Mouse (Mus musculus) hindbrain, embryonic 11.5 days (tissue): Measurements from ENCODE around the gene Rpl11. TPM values are rescaled to one million over a fixed set of nuclear protein-coding genes. Genes with fewer than 3 reads are reported as not detected.
A peak's percentile ranks its signal among the peaks of the same experiment; 100 is the strongest.
"Not testable (repeated sequence)": the region's sequence is repeated elsewhere in the genome, so short reads cannot be mapped to it uniquely, and the experiment has no call there.

ENCODE experiments used
- ATAC-seq: fragments of 200-750 bp; cut with Nextera tagmentation; 2 replicates; pipeline ENCODE4 v1.8.0; 2017; ENCODE audit warnings: mild to moderate bottlenecking, moderate TSS enrichment, moderate library complexity; ENCODE audit not compliant: low FRiP score
- DNase-seq: peaks from one replicate; pipeline ENCODE4 v3.0.0-alpha.2; 2015; ENCODE audit warnings: low spot score
- H3K27ac ChIP-seq: fragments of 300-500 bp; sonication (generic); 2 replicates; pipeline ENCODE4 v1.5.1; 2014; ENCODE audit warnings: mild to moderate bottlenecking, low read depth, low read length
- H3K27me3 ChIP-seq: fragments of 300-500 bp; sonication (generic); 2 replicates; pipeline ENCODE4 v1.6.1; 2014; ENCODE audit warnings: mild to moderate bottlenecking, low read length, moderate library complexity, mixed read lengths; ENCODE audit not compliant: control insufficient read depth, insufficient read depth
- H3K36me3 ChIP-seq: fragments of 300-500 bp; sonication (generic); 2 replicates; pipeline ENCODE4 v1.6.1; 2014; ENCODE audit warnings: mild to moderate bottlenecking, low read length, moderate library complexity, mixed read lengths; ENCODE audit not compliant: control insufficient read depth, insufficient read depth
- H3K4me1 ChIP-seq: fragments of 300-500 bp; sonication (generic); replicated peaks from 2 replicates; pipeline ENCODE4 v1.6.1; 2014; ENCODE audit warnings: low read length, mixed read lengths; ENCODE audit not compliant: control insufficient read depth, insufficient read depth
- H3K4me2 ChIP-seq: fragments of 300-500 bp; sonication (generic); replicated peaks from 2 replicates; pipeline ENCODE4 v1.6.1; 2014; ENCODE audit warnings: mild to moderate bottlenecking, low read depth, low read length
- H3K4me3 ChIP-seq: fragments of 300-500 bp; sonication (generic); 2 replicates; pipeline ENCODE4 v1.5.1; 2014; ENCODE audit warnings: low read depth, low read length
- H3K9ac ChIP-seq: fragments of 300-500 bp; sonication (generic); 2 replicates; pipeline ENCODE4 v1.6.1; 2014; ENCODE audit warnings: low read depth, low read length
- H3K9me3 ChIP-seq: fragments of 300-500 bp; sonication (generic); 2 replicates; pipeline ENCODE4 v1.6.1; 2016; ENCODE audit warnings: low read length; ENCODE audit not compliant: control insufficient read depth
- WGBS: fragments of 180-500 bp; shearing (Covaris S2); extraction: QIAGEN DNeasy Blood & Tissue Kit; methylation state at CpG from one replicate; pipeline ENCODE4 v1.1.7; 2014; 5-methylcytosine and 5-hydroxymethylcytosine counted together
- polyA plus RNA-seq: library from polyadenylated mRNA; unstranded; fragments of >200 nt; fragmentation: Nextera tagmentation; extraction: Ambion mirVana; gene quantifications from 2 replicates; pipeline ENCODE4 v1.2.1, GENCODE M21; 2014

The Rpl11 gene
- polyA plus RNA-seq, result 350 and 354 TPM in 2 replicates

- DNase-seq (peak; percentile 94), ATAC-seq (peak; percentile 98)
- 0 out of 2 replicates have a peak, but pooled peaks cover 9% of the 10 kb centered on the region for H3K4me1 ChIP-seq
- H3K4me2 ChIP-seq, result peak within 1 kb of the TSS; percentile 90
- H3K9ac ChIP-seq, result peak within 1 kb of the TSS; percentile 97
- no peaks in the 10 kb centered on the region for H3K27me3 ChIP-seq
- H3K9me3 ChIP-seq, result no peaks in the 10 kb centered on the region
- under 1% methylated on average over 21 of the region's 21 CpGs for WGBS
- peak within 1 kb of the TSS; percentile 73 for H3K27ac ChIP-seq
- peaks cover 13% of the 10 kb centered on the region for H3K36me3 ChIP-seq
- peak within 1 kb of the TSS; percentile 93 for H3K4me3 ChIP-seq
Observed at GRCm38 (mm10) chr4:136053247-136053596, at the start of gene Rpl11. Gene Rpl11, minus strand, starts transcription at chr4:136053428.

DNA sequence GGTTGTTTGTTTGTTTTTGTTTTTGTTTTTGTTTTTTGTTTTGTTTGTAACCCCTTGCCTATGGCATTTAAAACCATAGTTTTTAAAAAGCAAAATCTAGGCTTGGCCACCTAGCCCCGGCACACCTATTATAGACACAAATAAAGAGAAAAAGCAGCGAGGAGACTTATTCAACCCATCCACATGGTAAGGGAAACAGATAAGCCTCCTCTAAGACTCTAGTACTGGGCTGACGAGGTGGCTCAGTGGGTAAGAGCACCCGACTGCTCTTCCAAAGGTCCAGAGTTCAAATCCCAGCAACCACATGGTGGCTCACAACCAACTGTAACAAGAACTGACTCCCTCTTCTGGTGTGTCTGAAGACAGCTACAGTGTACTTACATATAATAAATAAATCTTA is 48.5 kb upstream of the Rpl11 start:
- H3K27me3 ChIP-seq, H3K9me3 ChIP-seq: not testable (repeated sequence)

DNA sequence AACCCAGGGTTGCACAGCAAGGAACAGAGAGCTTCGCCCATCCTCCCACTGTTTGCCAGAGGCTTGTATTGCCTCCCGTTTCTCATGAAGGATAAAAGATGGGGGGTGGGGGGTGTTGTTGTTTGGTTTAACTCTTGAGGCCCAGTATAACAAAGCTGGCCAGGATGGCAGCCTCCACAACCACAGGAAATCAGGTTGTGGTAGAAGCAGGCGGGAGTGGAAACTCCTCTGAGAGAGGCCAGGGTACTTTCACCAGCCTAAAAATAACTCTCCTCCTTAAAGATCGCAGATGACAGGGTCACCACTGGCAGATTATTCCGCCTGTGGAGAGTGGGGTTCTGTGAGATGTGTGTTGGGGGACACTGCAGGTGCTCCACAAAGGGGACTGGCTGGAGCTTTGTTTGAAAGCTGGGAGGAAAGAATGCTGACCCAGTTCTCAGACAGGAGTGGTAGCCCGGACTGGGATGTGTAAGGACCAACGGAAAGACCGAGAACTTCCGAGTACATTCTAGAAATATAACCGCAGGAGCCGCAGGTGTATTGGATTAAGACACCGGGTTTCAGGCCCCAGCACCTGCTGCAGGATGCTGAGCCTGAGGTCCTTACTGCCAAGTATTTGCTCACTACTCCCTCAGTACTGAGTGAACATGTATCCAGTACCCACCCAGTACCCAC is 47.3 kb upstream of the Rpl11 start:
- no peak overlapping the region for H3K4me3 ChIP-seq
- H3K9ac ChIP-seq, result no peak overlapping the region
- ATAC-seq (no peak), DNase-seq (no peak)
- no peaks in the 10 kb centered on the region for H3K9me3 ChIP-seq
- H3K36me3 ChIP-seq, result no peaks in the 10 kb centered on the region
- peaks cover 7% of the 10 kb centered on the region for H3K4me1 ChIP-seq
- WGBS, result 73% methylated on average over 12 of the region's 12 CpGs
- H3K4me2 ChIP-seq, result no peak overlapping the region
- H3K27ac ChIP-seq, result no peak overlapping the region
- no peaks in the 10 kb centered on the region for H3K27me3 ChIP-seq

More for the DNA sequence above, 48.5 kb upstream of the Rpl11 start:
- H3K4me3 ChIP-seq, DNase-seq, H3K36me3 ChIP-seq, ATAC-seq, H3K27ac ChIP-seq, H3K9ac ChIP-seq, H3K4me2 ChIP-seq, H3K4me1 ChIP-seq: not testable (repeated sequence)
- 88% methylated on average over 4 of the region's 4 CpGs for WGBS

DNA sequence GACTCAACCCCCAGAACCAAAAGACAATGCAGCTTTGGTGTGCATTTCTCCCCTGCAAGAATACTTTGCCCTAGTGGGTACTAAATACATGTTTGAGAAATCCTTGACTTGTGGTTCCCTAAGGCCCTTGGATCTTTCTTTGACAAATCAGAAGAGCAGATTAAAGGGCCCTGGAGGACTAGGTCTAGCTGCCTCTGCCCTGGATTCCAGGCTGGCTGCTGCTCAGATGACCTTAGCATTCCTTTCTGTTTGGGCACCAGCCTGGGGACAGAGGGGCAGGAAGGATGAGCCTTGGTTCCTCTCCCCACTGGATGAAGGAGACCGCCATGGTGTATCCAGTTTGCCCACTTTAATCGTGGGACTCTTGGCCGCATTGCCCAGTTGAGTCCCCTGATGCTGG is 45.2 kb upstream of the Rpl11 start:
- Histone ChIP-seq H3K27me3 (no peaks in the 10 kb centered on the region), H3K4me2 (no peak overlapping the region), H3K9me3 (no peaks in the 10 kb centered on the region), H3K36me3 (no peaks in the 10 kb centered on the region), H3K9ac (no peak overlapping the region), H3K4me1 (no peaks in the 10 kb centered on the region; the same call in 1 of the 2 replicates), H3K4me3 (no peak overlapping the region), H3K27ac (no peak overlapping the region)
- 94% methylated on average over 3 of the region's 3 CpGs for WGBS
- DNase-seq, result no peak
- no peak for ATAC-seq

- Histone ChIP-seq H3K36me3 (no peaks in the 10 kb centered on the region), H3K9ac (no peak overlapping the region), H3K9me3 (no peaks in the 10 kb centered on the region), H3K27ac (no peak overlapping the region), H3K4me3 (no peak overlapping the region), H3K27me3 (no peaks in the 10 kb centered on the region), H3K4me2 (no peak overlapping the region), H3K4me1 (no peaks in the 10 kb centered on the region; the same call in 1 of the 2 replicates)
- 68% methylated on average over 11 of the region's 11 CpGs for WGBS
- no peak for ATAC-seq
- DNase-seq, result no peak
Observed at GRCm38 (mm10) chr4:136096446-136097113, 43.4 kb upstream of the Rpl11 start.

DNA sequence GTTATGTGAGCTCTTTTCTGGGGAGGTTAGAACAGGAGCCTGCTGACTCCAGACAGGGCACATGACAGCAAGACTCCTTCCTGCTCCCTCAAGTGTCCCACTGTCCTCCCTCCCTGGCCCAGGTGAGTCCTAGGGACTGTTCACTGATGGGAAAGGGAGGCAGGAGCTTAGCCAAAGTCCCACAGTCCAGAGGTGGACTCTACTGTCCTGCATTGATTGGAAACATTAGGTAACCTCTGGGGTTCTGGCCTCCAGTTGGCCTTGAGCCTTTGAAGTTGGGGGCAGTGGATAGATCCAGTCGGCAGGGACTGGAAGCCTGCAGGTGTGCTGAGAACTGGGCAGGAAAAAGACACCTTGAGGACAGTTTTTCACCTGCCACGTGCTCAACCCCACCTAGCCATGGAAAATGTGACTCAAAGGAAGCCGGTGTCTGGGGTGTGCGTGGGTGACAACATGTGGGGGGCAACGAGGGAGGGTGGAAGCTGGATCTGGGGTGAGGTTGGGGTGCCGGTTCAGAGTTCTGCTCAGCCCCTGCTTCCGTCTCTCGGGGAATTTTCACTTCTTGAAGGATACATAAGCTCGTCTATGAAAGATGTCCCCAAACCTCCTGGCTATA is 42.4 kb upstream of the Rpl11 start:
- ATAC-seq (no peak), DNase-seq (no peak)
- WGBS, result 79% methylated on average over 9 of the region's 9 CpGs
- no peaks in the 10 kb centered on the region for H3K36me3 ChIP-seq
- no peaks in the 10 kb centered on the region for H3K27me3 ChIP-seq
- H3K9ac ChIP-seq, result no peak overlapping the region
- no peaks in the 10 kb centered on the region for H3K9me3 ChIP-seq
- no peak overlapping the region for H3K4me3 ChIP-seq
- H3K4me1 ChIP-seq, result no peaks in the 10 kb centered on the region; the same call in 1 of the 2 replicates
- no peak overlapping the region for H3K27ac ChIP-seq
- no peak overlapping the region for H3K4me2 ChIP-seq

DNA sequence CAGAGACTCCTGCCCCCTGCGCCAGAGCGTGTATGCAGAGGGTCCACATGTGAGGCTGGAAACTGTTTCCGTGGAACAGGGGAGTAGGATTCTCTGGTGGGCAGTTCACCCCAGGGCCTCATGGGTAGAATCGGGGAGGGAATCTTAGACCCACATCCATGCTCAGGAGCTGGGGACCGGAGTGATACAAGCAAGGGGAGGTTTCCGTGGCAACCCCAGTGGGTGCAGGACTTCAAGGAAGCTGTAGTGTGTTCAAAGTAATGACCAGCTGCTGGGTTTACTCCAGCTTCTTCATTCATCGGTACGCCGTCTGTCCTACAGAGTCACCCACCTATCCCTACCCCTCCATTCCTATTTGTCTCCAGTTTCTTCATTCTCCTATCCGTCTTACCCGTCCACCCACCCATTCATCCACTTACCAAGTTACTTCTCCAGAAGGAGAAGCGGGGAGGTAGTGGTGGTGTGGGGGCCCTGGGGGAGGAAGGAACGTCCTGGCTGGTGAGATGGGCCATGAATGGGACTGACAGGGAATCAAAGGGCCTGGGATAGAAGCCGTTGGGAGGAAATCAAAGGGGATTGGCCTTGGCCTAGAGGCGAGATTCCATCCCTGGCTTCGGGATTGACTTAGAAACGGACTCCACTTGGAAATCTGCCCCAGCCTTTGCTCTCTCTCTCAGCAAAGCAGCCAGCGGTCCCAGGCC is 41.4 kb upstream of the Rpl11 start:
- 74% methylated on average over 18 of the region's 18 CpGs for WGBS
- H3K4me3 ChIP-seq, result no peak overlapping the region
- no peak for ATAC-seq
- no peaks in the 10 kb centered on the region for H3K36me3 ChIP-seq
- H3K9ac ChIP-seq, result no peak overlapping the region
- H3K4me2 ChIP-seq, result no peak overlapping the region
- H3K4me1 ChIP-seq, result no peaks in the 10 kb centered on the region; the same call in 1 of the 2 replicates
- H3K27ac ChIP-seq, result no peak overlapping the region
- no peaks in the 10 kb centered on the region for H3K9me3 ChIP-seq
- no peaks in the 10 kb centered on the region for H3K27me3 ChIP-seq
- DNase-seq, result peak; percentile 32

DNA sequence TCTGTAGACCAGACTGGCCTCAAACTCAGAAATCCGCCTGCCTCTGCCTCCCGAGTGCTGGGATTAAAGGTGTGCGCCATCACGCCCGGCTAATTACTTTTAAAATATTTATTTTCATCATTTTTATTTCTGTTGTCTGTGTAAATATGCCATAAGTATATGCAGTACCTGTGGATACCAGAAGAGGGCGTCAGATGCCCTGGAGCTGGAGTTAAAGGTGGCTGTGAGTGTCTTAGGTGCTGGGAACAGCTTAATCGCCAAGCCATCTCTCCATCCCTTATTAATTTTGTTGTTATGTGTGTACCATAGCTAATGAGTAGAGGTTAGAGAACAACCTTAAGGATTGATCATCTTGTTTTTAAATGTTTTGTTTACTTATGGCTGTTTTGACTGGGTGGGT is 39.3 kb upstream of the Rpl11 start:
- H3K36me3 ChIP-seq, result no peaks in the 10 kb centered on the region
- DNase-seq (no peak), ATAC-seq (no peak)
- no peak overlapping the region for H3K4me2 ChIP-seq
- no peaks in the 10 kb centered on the region; the same call in 1 of the 2 replicates for H3K4me1 ChIP-seq
- H3K9me3 ChIP-seq, result no peaks in the 10 kb centered on the region
- no peak overlapping the region for H3K4me3 ChIP-seq
- H3K27me3 ChIP-seq, result no peaks in the 10 kb centered on the region
- H3K9ac ChIP-seq, result no peak overlapping the region
- no peak overlapping the region for H3K27ac ChIP-seq
- WGBS, result 92% methylated on average over 7 of the region's 7 CpGs
